Mouse (Mus musculus): ENCODE results near the gene Sema6d. TPM values are rescaled to one million over a fixed set of nuclear protein-coding genes. Genes with fewer than 3 reads are reported as not detected.

The Sema6d gene
- polyA plus RNA-seq, 1 experiment from 2014 or later, result 8.3 TPM

DNA sequence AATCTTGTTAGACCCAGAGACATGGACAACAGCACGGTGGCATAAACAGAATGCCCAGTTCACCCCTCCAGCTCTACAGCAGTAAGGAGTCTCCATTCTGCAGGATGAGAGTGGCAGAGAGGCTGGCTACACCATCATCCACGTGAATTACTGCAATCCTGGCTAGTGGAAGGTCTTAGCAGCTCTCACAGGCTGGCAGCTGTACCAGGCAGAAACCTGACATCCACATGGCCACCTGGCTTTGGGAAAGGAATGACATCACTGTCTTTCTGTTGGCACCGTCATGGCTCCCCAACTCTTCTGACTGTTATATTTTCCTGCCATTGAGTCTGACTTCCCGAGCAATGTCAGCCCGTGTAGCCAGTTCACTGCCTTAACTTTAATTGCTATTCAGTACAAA, 474.0 kb downstream of the Sema6d start:
- no peak for DNase-seq (ENCODE audit: low spot score)
- H3K36me3 ChIP-seq (replicated peaks), result no peaks in the 10 kb centered on the region
- WGBS, result 88% methylated on average over 5 of the region's 5 CpGs
- no peaks in the 10 kb centered on the region for H3K9me3 ChIP-seq
- no peak overlapping the region for H3K4me3 ChIP-seq
- no peak overlapping the region for H3K27ac ChIP-seq (replicated peaks)
- peaks cover 2% of the 10 kb centered on the region; the same call in 1 of the 2 replicates for H3K4me1 ChIP-seq
- H3K27me3 ChIP-seq (replicated peaks; ENCODE audit: low read depth, poor library complexity, severe bottlenecking), result no peaks in the 10 kb centered on the region

DNA sequence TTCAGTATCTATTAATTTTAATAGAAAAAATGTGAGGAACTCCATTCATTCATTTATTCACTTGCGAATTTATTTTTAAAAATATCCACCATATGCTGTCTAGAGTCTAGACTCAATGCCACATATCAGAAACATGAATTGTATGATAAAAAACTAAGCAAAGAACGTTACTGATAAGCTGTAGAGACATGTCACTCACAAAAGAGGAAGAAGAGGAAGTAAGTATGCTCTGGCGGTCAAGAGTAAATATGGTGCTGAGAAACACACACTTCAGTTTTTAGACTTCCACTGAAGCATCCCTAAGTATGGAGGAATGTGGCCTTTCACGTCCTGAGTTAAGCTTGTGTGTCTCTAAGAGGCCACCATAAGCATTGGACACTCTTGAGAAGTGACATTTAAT, 484.0 kb downstream of the Sema6d start:
- 80% methylated on average over 4 of the region's 4 CpGs for WGBS
- no peaks in the 10 kb centered on the region for H3K27me3 ChIP-seq (replicated peaks; ENCODE audit: low read depth, poor library complexity, severe bottlenecking)
- no peak overlapping the region for H3K4me3 ChIP-seq
- H3K27ac ChIP-seq (replicated peaks), result no peak overlapping the region
- no peak for DNase-seq (ENCODE audit: low spot score)
- H3K4me1 ChIP-seq, result no peaks in the 10 kb centered on the region
- no peaks in the 10 kb centered on the region for H3K36me3 ChIP-seq (replicated peaks)
- H3K9me3 ChIP-seq, result no peaks in the 10 kb centered on the region

DNA sequence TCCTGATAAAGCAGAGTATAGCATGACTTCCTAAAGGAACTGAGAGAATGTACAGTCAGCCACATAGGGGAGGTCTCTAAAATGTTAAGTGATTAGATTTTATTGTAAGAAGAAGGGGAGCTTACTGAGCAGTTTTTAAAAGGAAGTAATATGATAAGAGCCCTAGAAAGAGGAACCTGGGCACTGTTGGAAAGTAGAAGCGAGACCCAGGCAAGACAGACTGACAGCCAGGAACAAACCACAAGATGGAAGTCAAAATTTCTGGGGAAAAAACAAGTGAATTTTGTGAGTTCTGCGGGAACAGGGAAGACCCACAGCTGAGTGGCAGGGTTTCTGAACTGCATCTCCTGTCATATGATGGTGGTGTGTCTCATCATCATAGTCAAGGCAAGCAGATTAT, 486.3 kb downstream of the Sema6d start:
- WGBS, result 83% methylated on average over 2 of the region's 2 CpGs
- DNase-seq (ENCODE audit: low spot score), result no peak
- no peaks in the 10 kb centered on the region for H3K4me1 ChIP-seq
- H3K36me3 ChIP-seq (replicated peaks), result no peaks in the 10 kb centered on the region
- H3K4me3 ChIP-seq, result no peak overlapping the region
- H3K27ac ChIP-seq (replicated peaks), result no peak overlapping the region
- no peaks in the 10 kb centered on the region for H3K9me3 ChIP-seq
- no peaks in the 10 kb centered on the region for H3K27me3 ChIP-seq (replicated peaks; ENCODE audit: low read depth, poor library complexity, severe bottlenecking)

DNA sequence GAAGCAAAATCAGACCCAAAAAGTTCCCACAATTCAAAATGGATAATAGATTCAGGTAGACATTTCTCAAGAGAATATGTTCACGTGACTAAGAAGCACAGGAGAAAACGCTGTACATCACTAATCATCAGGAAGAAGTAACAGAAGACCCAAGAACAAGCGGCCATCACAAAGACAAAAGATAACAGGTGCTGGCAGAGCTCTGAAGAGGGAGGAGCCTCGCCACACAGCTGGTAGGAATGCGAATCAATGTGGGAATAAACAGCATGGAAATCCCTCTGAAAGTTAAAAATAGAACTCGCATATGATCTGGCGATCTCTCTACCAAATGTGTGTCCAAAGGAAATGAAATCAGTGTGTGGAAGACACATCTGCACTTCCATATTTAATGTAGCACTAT, 493.8 kb downstream of the Sema6d start:
- Histone ChIP-seq H3K27ac (replicated peaks) (no peak overlapping the region), H3K4me1 (no peaks in the 10 kb centered on the region), H3K36me3 (replicated peaks) (no peaks in the 10 kb centered on the region), H3K9me3 (no peaks in the 10 kb centered on the region), H3K4me3 (no peak overlapping the region), H3K27me3 (replicated peaks; ENCODE audit: low read depth, poor library complexity, severe bottlenecking) (no peaks in the 10 kb centered on the region)
- WGBS, result 83% methylated on average over 7 of the region's 7 CpGs
- no peak for DNase-seq (ENCODE audit: low spot score)

DNA sequence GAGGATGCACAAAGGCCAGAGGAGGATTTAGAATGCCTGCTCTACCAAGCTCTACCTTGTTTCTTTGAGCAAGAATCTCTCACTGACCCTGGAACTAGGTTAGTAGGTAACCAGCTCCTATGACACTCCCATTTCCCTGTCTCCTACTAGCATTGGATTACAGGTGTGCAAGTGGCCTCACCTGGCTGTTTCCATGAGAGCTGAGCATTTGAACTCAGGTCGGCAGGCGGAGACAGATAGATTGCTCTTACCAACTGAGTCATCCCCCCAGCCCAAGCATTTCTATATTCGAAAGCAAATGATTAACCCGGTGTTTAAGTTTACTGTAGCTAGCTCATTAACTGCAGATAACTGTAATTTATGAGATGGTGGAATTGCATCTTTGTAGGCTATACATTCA, 503.0 kb downstream of the Sema6d start:
- Histone ChIP-seq H3K27me3 (replicated peaks; ENCODE audit: low read depth, poor library complexity, severe bottlenecking) (no peaks in the 10 kb centered on the region), H3K9me3 (no peaks in the 10 kb centered on the region), H3K36me3 (replicated peaks) (no peaks in the 10 kb centered on the region), H3K4me1 (no peaks in the 10 kb centered on the region), H3K4me3 (no peak overlapping the region), H3K27ac (replicated peaks) (no peak overlapping the region)
- DNase-seq (ENCODE audit: low spot score), result no peak
- 93% methylated on average over 4 of the region's 4 CpGs for WGBS

DNA sequence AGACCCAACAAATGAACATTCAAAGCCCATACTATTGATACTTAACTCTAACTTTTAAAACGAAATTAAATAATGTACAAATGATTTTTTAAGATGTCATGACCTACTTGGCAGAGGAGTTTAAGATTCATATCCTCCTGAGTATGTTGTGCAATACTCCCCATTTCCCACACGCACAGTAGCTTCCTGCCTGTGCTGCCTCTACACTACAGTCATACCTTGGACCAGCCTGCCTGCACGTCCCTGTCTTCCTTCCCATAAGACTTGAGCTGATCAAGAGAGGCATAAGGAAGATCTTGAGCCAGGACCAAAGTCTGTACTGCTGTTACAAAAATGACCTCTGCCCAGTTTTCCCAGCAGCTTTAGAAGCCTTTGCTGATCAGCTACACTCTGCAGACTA, 509.2 kb downstream of the Sema6d start:
- Histone ChIP-seq H3K4me1 (peaks cover 8% of the 10 kb centered on the region), H3K27me3 (replicated peaks; ENCODE audit: low read depth, poor library complexity, severe bottlenecking) (no peaks in the 10 kb centered on the region), H3K27ac (replicated peaks) (no peak overlapping the region), H3K4me3 (no peak overlapping the region), H3K9me3 (no peaks in the 10 kb centered on the region), H3K36me3 (replicated peaks) (no peaks in the 10 kb centered on the region)
- no peak for DNase-seq (ENCODE audit: low spot score)
- WGBS, result 80% methylated on average over 3 of the region's 3 CpGs

DNA sequence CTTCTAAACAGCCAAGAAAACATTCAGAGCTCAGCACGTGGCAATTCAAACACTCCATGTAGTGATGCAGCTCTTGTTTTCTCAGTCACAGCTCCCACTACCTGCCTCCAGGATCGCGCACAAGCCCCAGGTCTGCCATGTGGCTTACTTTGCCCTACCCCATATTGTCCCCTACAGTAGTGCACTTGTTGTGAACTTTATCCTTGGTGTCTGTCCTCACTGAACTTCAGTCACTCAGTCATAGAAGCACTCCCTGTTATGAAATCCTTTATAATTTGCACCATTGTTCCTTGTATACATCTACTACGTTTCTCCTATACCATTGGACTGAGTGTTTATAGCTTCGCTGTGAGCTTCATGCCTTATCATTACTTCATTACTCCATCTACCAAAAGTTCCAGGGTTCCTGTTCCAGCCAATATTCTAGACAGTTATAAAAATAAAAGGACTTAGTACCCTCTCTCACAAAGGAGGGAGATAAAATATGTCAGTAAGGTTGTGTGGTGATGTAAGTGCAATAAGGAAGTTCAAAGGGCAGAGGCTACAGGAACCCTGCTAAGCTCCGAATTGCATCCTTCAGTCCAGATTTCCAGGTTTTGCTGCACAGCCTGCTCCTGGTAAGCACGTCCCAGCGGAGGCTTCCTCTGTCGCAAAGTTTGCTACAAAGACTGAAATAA, 512.1 kb downstream of the Sema6d start:
- H3K9me3 ChIP-seq, result no peaks in the 10 kb centered on the region
- no peaks in the 10 kb centered on the region for H3K36me3 ChIP-seq (replicated peaks)
- 80% methylated on average over 9 of the region's 9 CpGs for WGBS
- H3K4me3 ChIP-seq, result no peak overlapping the region
- H3K27me3 ChIP-seq (replicated peaks; ENCODE audit: low read depth, poor library complexity, severe bottlenecking), result peaks cover 4% of the 10 kb centered on the region; the same call in 1 of the 2 replicates
- H3K27ac ChIP-seq (replicated peaks), result no peak overlapping the region
- DNase-seq (ENCODE audit: low spot score), result no peak
- H3K4me1 ChIP-seq, result peaks cover 8% of the 10 kb centered on the region

DNA sequence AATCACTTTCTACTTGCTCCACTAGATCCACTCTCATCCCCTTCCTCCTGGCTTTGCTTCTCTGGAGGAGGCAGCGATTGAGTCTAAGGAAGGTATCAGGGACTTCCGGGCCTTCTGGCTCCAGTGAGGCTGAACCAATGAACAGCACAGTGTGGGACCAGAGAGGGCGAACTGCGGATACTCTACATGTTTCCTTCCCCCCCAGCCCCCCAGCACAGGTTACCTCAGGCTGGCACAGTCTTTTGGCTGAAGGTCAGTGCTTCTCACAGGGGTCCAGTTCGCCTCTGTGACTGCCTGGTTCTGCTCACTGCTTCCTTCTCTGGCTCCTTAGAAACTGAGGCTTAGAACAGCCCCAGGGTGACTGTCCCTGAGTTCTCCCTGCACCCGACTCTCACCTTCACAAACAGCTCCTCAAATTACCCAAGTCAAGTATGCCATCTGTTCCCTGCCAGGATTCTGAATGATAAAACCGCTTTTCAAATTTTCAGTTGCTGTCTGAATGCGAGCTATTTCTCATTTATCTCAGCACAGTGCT, 512.7 kb downstream of the Sema6d start:
- H3K4me1 ChIP-seq, result peaks cover 9% of the 10 kb centered on the region
- H3K27ac ChIP-seq (replicated peaks), result no peak overlapping the region
- DNase-seq (ENCODE audit: low spot score), result no peak
- 50% methylated on average over 8 of the region's 8 CpGs for WGBS
- peaks cover 8% of the 10 kb centered on the region for H3K27me3 ChIP-seq (replicated peaks; ENCODE audit: low read depth, poor library complexity, severe bottlenecking)
- H3K4me3 ChIP-seq, result no peak overlapping the region
- no peaks in the 10 kb centered on the region for H3K36me3 ChIP-seq (replicated peaks)
- no peaks in the 10 kb centered on the region for H3K9me3 ChIP-seq

DNA sequence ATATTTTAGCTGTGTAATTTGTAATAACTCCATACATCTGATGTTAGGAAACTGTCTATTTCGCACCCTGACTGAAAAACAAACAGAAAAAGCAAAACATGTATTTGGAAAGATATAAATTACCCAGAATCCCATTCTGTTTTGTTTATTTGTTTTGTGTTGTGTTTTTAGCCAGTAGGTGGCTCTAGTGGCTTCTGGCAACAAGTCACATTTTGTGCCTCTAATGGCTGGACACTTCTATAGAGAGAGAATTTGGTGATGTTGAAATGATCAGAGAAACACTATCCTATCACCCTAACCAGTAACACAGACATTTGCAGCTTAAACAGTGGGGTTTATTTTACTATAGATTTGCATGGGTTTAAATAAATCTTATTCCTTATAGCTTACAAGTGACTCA, 515.6 kb downstream of the Sema6d start:
- Histone ChIP-seq H3K9me3 (no peaks in the 10 kb centered on the region), H3K4me1 (peaks cover 24% of the 10 kb centered on the region), H3K4me3 (no peak overlapping the region), H3K27ac (replicated peaks) (no peak overlapping the region), H3K27me3 (replicated peaks; ENCODE audit: low read depth, poor library complexity, severe bottlenecking) (peaks cover 23% of the 10 kb centered on the region), H3K36me3 (replicated peaks) (no peaks in the 10 kb centered on the region)
- no peak for DNase-seq (ENCODE audit: low spot score)
- 87% methylated on average over 1 of the region's 1 CpGs for WGBS

DNA sequence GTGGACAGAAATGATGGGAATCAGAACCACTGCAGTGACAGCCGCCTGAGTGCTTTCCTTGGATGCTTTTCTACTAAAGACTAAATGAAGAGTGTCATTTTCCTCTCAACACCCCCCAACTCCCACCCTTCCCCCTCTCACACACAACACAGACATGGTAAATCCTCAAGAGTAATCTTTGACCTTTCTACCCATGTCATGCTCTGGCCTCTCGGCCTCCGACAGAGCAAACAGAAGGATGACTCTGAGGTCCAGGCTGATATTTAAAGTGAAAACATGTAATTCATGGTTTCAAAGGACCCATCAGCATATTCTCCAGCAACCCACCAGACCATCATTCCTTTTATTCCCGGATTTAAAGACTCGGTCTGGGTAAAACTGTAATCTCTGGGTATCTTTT, 518.2 kb downstream of the Sema6d start:
- no peak for DNase-seq (ENCODE audit: low spot score)
- no peak overlapping the region for H3K27ac ChIP-seq (replicated peaks)
- no peaks in the 10 kb centered on the region for H3K36me3 ChIP-seq (replicated peaks)
- no peak overlapping the region for H3K4me3 ChIP-seq
- H3K9me3 ChIP-seq, result no peaks in the 10 kb centered on the region
- peaks cover 43% of the 10 kb centered on the region for H3K27me3 ChIP-seq (replicated peaks; ENCODE audit: low read depth, poor library complexity, severe bottlenecking)
- WGBS, result 39% methylated on average over 5 of the region's 5 CpGs
- peaks cover 26% of the 10 kb centered on the region for H3K4me1 ChIP-seq

DNA sequence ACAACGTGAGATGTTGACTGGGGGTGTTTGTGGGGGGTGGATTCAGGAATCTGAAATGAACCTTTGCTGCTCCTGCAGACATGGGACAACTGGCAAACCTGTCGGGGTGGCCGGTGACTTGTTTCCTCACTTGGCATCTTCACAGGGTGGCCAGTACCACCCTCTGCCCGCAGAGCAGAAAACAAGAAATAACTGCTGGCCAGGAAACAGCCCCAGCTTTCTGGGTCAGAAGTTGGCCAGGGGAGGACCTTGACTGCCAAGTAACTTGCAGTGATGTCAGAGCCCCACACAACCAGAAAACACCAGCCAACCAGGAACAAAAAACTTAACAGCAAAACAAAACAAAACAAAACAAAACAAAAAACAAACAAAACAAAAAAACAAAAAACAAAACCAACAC, 518.8 kb downstream of the Sema6d start:
- H3K4me3 ChIP-seq, result no peak overlapping the region
- no peaks in the 10 kb centered on the region for H3K36me3 ChIP-seq (replicated peaks)
- H3K27ac ChIP-seq (replicated peaks), result no peak overlapping the region
- no peaks in the 10 kb centered on the region for H3K9me3 ChIP-seq
- H3K27me3 ChIP-seq (replicated peaks; ENCODE audit: low read depth, poor library complexity, severe bottlenecking), result peaks cover 47% of the 10 kb centered on the region
- no peak for DNase-seq (ENCODE audit: low spot score)
- whole genome bisulfite sequencing, result 55% methylated on average over 4 of the region's 4 CpGs
- H3K4me1 ChIP-seq, result peaks cover 26% of the 10 kb centered on the region

DNA sequence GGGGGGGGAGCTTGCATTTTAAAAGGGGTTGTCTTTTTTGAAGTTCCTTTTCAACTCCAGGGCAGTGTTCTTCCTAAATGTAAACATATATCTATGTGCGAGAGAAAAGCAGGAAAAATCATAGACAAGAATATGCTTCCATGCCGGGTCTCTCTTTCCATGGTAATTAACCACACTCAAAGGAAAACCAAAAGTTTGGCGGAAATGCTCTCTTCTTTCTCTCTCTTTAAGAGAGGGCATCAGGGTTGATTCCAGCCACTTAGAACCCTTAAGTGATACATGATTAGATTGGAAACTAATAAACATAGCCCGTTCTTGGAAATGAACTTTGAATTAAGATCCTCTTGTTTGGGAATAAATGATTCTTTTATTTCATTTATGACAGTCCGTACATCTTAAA, 519.2 kb downstream of the Sema6d start:
- DNase-seq (ENCODE audit: low spot score), result no peak
- peak overlapping the region; percentile 83 for H3K4me3 ChIP-seq
- WGBS, result 22% methylated on average over 5 of the region's 5 CpGs
- no peaks in the 10 kb centered on the region for H3K36me3 ChIP-seq (replicated peaks)
- peaks cover 47% of the 10 kb centered on the region for H3K27me3 ChIP-seq (replicated peaks; ENCODE audit: low read depth, poor library complexity, severe bottlenecking)
- no peaks in the 10 kb centered on the region for H3K9me3 ChIP-seq
- H3K4me1 ChIP-seq, result peaks cover 26% of the 10 kb centered on the region
- no peak overlapping the region for H3K27ac ChIP-seq (replicated peaks)

DNA sequence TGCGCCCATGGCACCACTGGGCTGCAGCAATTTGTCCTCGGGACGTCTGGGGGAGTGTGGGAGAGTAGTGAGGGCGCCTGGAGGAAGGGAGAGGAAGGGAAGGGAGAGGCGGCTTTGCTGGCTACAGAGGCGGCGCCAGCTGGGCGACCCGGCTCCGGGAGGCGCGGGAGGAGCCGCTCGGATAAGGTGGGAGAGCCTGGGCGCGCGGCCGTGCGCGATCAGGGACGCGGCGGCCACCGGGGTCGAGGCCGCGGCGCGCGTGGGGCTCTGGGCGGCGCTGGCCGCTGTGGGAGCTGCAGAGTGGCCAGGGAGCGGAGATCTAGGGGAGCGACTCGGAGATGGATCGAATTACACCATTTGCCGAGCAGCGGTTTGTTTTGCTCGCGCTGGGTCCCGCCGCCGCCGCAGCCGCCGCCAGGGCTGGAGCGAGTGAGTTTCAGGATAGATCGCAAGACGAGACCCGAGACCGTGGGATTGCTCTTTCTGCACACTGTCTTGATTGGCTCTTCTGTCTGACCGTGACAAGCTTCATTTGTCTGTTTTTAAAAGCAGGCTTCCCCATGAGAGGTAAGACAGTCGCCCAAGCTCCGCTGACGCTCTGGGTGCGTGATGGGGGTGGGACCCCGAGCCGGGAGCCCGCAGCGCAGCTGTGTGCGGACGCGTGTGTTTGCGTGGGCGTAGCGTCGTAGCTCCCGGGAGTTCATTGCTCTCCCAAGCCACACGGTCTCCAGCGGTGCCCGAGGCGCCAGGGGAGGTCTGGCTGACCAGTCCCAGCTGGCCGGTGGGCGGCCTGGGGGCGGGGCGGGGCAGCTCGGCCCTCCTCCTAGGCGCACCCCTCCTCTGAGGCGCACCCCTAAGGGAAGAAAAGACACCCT, 520.2 kb downstream of the Sema6d start:
- no peaks in the 10 kb centered on the region for H3K9me3 ChIP-seq
- peak overlapping the region; percentile 92 for H3K27ac ChIP-seq (replicated peaks)
- peaks cover 26% of the 10 kb centered on the region for H3K4me1 ChIP-seq
- peak overlapping the region; percentile 83 for H3K4me3 ChIP-seq
- under 1% methylated on average over 80 of the region's 80 CpGs for WGBS
- H3K36me3 ChIP-seq (replicated peaks), result no peaks in the 10 kb centered on the region
- peak; percentile 87 for DNase-seq (ENCODE audit: low spot score)
- peaks cover 47% of the 10 kb centered on the region for H3K27me3 ChIP-seq (replicated peaks; ENCODE audit: low read depth, poor library complexity, severe bottlenecking)
